Mouse (Mus musculus): ENCODE results near the gene Cnot6l.

Gene Cnot6l

GRCm38 (mm10) chr5:96164021-96164411, at the start of gene Cnot6l:
Gene Cnot6l, minus strand, starts transcription at chr5:96164171.
- DNase-seq, result peak; percentile 73

- peak; percentile 94 for DNase-seq
Observed at GRCm38 (mm10) chr5:96209916-96210583, 46.1 kb upstream of the Cnot6l start.

- peak; percentile 70 for DNase-seq
Observed at GRCm38 (mm10) chr5:96209459-96209858, 45.5 kb upstream of the Cnot6l start, which contains the start of gene Mrpl1. Gene Mrpl1, plus strand, starts transcription at chr5:96209493.

- DNase-seq, result peak; percentile 39
Observed at GRCm38 (mm10) chr5:96208543-96208942, 44.6 kb upstream of the Cnot6l start.

- no peak for DNase-seq
Observed at GRCm38 (mm10) chr5:96207531-96207930, 43.6 kb upstream of the Cnot6l start.

- no peak for DNase-seq
Observed at GRCm38 (mm10) chr5:96206897-96207296, 42.9 kb upstream of the Cnot6l start.

GRCm38 (mm10) chr5:96201462-96202154, 37.6 kb upstream of the Cnot6l start:
- no peak for DNase-seq

GRCm38 (mm10) chr5:96200269-96200668, 36.3 kb upstream of the Cnot6l start:
- DNase-seq, result no peak

GRCm38 (mm10) chr5:96198271-96198670, 34.3 kb upstream of the Cnot6l start:
- no peak for DNase-seq

GRCm38 (mm10) chr5:96196547-96197052, 32.6 kb upstream of the Cnot6l start:
- no peak for DNase-seq

- DNase-seq, result no peak
Observed at GRCm38 (mm10) chr5:96191251-96191650, 27.3 kb upstream of the Cnot6l start.

- no peak for DNase-seq
Observed at GRCm38 (mm10) chr5:96189761-96190160, 25.8 kb upstream of the Cnot6l start.

- no peak for DNase-seq
Observed at GRCm38 (mm10) chr5:96183987-96184386, 20.0 kb upstream of the Cnot6l start.

GRCm38 (mm10) chr5:96183211-96183610, 19.2 kb upstream of the Cnot6l start:
- no peak for DNase-seq

GRCm38 (mm10) chr5:96176879-96177358, 12.9 kb upstream of the Cnot6l start:
- DNase-seq, result no peak

- DNase-seq, result peak; percentile 22
Observed at GRCm38 (mm10) chr5:96176121-96176520, 12.2 kb upstream of the Cnot6l start.

- no peak for DNase-seq
Observed at GRCm38 (mm10) chr5:96171765-96172164, 7.8 kb upstream of the Cnot6l start.

GRCm38 (mm10) chr5:96170443-96170842, 6.5 kb upstream of the Cnot6l start:
- no peak for DNase-seq

- DNase-seq, result no peak
Observed at GRCm38 (mm10) chr5:96166761-96167160, 2.8 kb upstream of the Cnot6l start.

- no peak for DNase-seq
Observed at GRCm38 (mm10) chr5:96163396-96164020, 463 bp downstream of the Cnot6l start.

GRCm38 (mm10) chr5:96162399-96163331, 1.3 kb downstream of the Cnot6l start:
- peak; percentile 83 for DNase-seq

Data from thymus, postnatal 25 days (tissue).